8 mouse cellular contexts compared by ENCODE assay signal in genomic region chr12:105936812-105937530, GRCm38 (mm10).
A peak's percentile ranks its signal among the peaks of the same experiment; 100 is the strongest.
DNase-seq lines count a peak whose midpoint lies in the region; ATAC-seq lines count a peak whose summit lies in the region.
"Had no signal": no experiment of that assay in that cellular context is flagged by ENCODE, and none has a peak within 500 bp of the region (broad histone marks: within the 10 kb centered on the region; RNA-seq: fewer than 3 reads in every experiment).

No protein-coding gene starts in this region.

- ATAC-seq in megakaryocyte progenitor cell, adult 5-6 weeks (replicated peaks; ENCODE audit: poor library complexity) = peak; percentile 93
- ATAC-seq in CD4-positive, CD25-positive, alpha-beta regulatory T cell, adult 4 months = no peak

- DNase-seq in kidney, adult 9 months = peak; percentile 6
- DNase-seq in kidney, postnatal 10 days = no peak
- peak; percentile 59 for DNase-seq in brain, adult 2 months (ENCODE audit: low read depth, low spot score)
- peak; percentile 6 to 7 for DNase-seq in heart, postnatal 14 days
- DNase-seq in kidney, postnatal 14 days = no peak
- DNase-seq: adrenal gland, postnatal 25 days had no signal

- intact Hi-C loops in heart, postnatal 14 days (cut with DNase I) = no loop called here

Comparison
In these comparisons a context has a peak if more than half of its experiments do, and no peak if none do; other contexts are left out.
1. DNase-seq: peak in kidney, adult 9 months (single experiment), brain, adult 2 months (single experiment) and heart, postnatal 14 days (2 of 2); none in kidney, postnatal 10 days (single experiment) and kidney, postnatal 14 days (single experiment).